Mouse (Mus musculus) MEL (cell line): ENCODE results near the gene Elmod1.

Source experiments
- CHD1 ChIP-seq: IDR thresholded peaks from 2 replicates; pipeline ENCODE4 v1.6.1; 2012; ENCODE audit warnings: low read depth, mild to moderate bottlenecking, inconsistent platforms, low read length, improper control_type of control experiment
- CTCF ChIP-seq, 3 experiments: IDR thresholded peaks in 2 of 3; conservative IDR thresholded peaks in 1 of 3; 2 replicates each; pipeline ENCODE4 v1.5.1; 2011 to 2012; ENCODE audit warnings: low read length in 3 of 3, low read depth in 2 of 3, mild to moderate bottlenecking in 2 of 3, improper control_type of control experiment in 1 of 3, inconsistent platforms in 1 of 3, mixed read lengths in 1 of 3, moderate library complexity in 1 of 3; ENCODE audit not compliant: control insufficient read depth in 1 of 3, insufficient read depth in 1 of 3, poor library complexity in 1 of 3, severe bottlenecking in 1 of 3
- MAZ ChIP-seq: IDR thresholded peaks from 2 replicates; pipeline ENCODE4 v1.6.1; 2012; ENCODE audit warnings: low read depth, mild to moderate bottlenecking, inconsistent platforms, low read length, improper control_type of control experiment
- MYC ChIP-seq: IDR thresholded peaks from 2 replicates; pipeline ENCODE4 v1.6.1; 2011; ENCODE audit warnings: low read depth, mild to moderate bottlenecking, low read length, improper control_type of control experiment, moderate library complexity
- SIN3A ChIP-seq: IDR thresholded peaks from 2 replicates; pipeline ENCODE4 v1.6.1; 2012; ENCODE audit warnings: low read length, improper control_type of control experiment, inconsistent platforms
- USF2 ChIP-seq, 2 experiments: IDR thresholded peaks; 2 replicates each; pipeline ENCODE4 v1.6.1; 2011 to 2012; ENCODE audit warnings: improper control_type of control experiment in 2 of 2, low read length in 2 of 2, borderline replicate concordance in 1 of 2, inconsistent platforms in 1 of 2, low read depth in 1 of 2, mild to moderate bottlenecking in 1 of 2; ENCODE audit not compliant: insufficient read depth in 1 of 2
- ZC3H11A ChIP-seq: IDR thresholded peaks from 2 replicates; pipeline ENCODE4 v1.6.1; 2012; ENCODE audit warnings: low read depth, mild to moderate bottlenecking, inconsistent platforms, low read length, improper control_type of control experiment
- ZKSCAN1 ChIP-seq: IDR thresholded peaks from 2 replicates; pipeline ENCODE4 v1.6.1; 2012; ENCODE audit warnings: low read depth, mild to moderate bottlenecking, inconsistent platforms, low read length, improper control_type of control experiment, moderate library complexity

- no peak for TF ChIP-seq ZKSCAN1
- no peak for TF ChIP-seq USF2 (IDR thresholded peaks at IDR 0.05; ENCODE audit: borderline replicate concordance in 1 of 2, insufficient read depth in 1 of 2, low read depth in 1 of 2, low read length in 2 of 2)
- TF ChIP-seq ZC3H11A, result no peak
- TF ChIP-seq CTCF (IDR thresholded peaks at IDR 0.05 in 2 of 3, conservative IDR thresholded peaks at IDR 0.05 in 1 of 3; ENCODE audit: control insufficient read depth in 1 of 3, insufficient read depth in 1 of 3, low read depth in 2 of 3, low read length in 3 of 3, poor library complexity in 1 of 3, severe bottlenecking in 1 of 3), result peak in 1 of 3 experiments; percentile 11; a peak in 1 of 6 replicates
- TF ChIP-seq MYC, result no peak
- no peak for TF ChIP-seq MAZ
- TF ChIP-seq CHD1, result no peak
- no peak for TF ChIP-seq SIN3A
Measured at GRCm38 (mm10) chr9:53890075-53890474, 85.0 kb downstream of the Elmod1 start.
